Mouse (Mus musculus) urinary bladder, postnatal 25 days (tissue): ENCODE measurements around the gene Tcam1.

Experiments used
- DNase-seq: peaks from one replicate; pipeline ENCODE4 v3.0.0; 2022; ENCODE audit warnings: low spot score

Tcam1 gene

GRCm38 (mm10) chr11:106273811-106274210 is 2.7 kb upstream of the Tcam1 start:
- no peak for DNase-seq

DNA sequence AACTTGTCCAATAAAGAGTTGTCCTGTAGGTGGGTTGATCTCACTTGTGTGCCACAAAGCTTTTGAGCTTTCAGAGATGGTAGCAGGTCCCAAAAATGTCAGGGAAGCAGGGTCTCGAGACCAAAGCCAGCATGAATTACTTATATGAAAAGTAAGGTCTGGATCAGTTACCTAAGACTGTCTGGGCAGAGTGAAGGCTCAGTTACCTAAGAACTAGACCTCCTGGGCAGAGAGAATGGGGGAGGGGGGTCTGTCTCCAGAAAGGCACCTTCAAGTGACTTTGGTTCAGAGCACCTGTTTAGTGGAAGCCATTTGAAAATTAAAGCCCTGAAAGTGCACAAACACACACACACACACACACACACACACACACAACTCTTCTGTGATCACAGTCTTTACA is 2.1 kb upstream of the Tcam1 start:
- DNase-seq, result no peak

DNA sequence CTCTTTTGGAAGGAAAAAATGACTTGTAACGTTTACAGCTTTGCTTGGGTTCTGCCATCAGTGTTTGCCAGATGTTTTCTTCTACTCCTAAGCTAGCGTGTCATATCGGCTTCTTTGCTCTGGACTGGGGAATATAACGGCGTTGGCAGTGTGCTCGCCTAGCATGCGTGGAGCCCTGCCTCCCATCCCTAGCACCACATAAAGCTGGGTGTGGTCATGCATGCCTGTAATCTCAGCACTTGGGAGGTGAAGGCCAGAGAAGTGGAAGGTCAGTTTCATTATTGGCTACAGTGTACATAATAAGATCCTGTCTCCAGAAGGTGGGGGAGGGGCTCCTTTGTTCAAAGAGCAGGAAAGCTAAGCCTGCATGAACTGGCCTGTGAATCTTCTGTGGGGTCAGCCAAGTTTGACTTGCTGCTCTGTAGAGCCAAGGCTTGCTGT is 1.5 kb upstream of the Tcam1 start:
- no peak for DNase-seq

DNA sequence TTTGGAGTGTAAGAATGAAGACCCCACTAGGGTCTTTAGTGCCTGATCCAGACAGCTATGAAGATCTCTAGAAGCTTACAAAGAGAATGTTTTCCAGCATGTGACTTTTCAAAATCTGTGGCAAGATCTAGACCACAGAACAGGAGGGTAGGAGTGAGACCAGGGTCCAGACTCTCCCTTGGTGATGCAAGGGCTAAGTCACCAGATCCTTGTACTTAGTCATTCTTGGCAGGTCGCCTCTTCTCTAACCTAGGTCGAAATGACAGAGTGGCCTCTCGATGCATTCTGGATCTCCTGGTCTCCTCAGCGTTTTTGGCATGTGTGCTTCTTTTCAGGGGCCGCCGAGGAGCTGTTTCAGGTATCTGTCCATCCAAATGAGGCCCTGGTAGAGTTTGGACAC is 6.0 kb downstream of the Tcam1 start:
- DNase-seq, result no peak

DNA sequence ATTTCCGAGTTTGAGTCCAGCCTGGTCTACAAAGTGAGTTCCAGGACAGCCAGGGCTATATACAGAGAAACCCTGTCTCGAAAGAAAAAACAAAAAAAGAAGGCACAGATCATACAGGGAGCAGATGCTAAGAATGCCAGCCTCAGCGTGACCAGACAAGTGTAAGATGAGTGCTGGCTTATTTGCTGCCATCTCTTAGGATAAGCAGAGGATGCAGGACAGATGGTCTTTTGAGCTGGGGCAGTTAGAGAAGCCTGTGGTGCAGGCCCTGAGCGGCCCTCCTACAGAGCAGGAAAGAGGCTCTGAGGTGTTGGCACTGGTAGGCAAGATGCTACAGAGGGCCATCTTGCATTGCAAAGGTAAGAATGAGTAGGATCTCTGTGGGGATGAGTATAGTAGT is 6.9 kb downstream of the Tcam1 start:
- no peak for DNase-seq

DNA sequence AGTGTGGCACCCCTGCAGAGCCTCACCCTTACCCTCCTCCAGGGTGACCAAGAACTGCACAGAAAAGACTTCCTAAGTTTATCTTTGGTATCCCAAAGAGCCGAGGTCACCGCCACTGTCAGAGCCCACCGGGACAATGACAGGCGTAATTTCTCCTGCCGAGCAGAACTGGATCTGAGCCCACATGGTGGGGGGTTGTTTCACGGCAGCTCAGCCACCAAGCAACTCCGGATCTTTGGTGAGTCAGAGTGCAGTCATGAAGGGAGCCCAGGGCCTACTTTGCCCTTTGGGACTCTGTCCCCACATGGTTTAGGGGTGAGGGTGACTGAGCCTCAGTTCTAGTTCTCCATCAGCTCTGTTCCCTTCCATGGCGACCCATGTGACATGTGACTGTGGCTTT is 7.7 kb downstream of the Tcam1 start:
- DNase-seq, result no peak

DNA sequence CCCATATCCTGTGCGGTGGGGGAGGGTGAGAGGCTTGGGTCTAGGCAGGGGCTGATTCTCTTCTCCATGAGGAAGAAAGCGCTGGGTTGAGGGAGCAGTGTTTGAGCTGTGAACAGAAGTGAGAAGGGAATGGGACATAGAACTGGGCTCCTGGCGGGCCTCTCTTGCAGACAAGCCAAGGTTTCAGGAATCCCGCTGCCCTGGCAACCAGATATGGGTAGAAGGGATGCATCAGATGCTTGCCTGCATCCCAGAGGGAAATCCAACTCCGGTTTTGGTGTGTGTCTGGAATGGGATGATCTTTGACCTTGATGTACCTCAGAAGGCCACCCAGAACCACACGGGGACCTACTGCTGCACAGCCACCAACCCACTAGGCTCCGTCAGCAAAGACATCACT is 9.7 kb downstream of the Tcam1 start:
- DNase-seq, result no peak

- DNase-seq, result no peak
Measured at GRCm38 (mm10) chr11:106286987-106287386, 10.5 kb downstream of the Tcam1 start.

DNA sequence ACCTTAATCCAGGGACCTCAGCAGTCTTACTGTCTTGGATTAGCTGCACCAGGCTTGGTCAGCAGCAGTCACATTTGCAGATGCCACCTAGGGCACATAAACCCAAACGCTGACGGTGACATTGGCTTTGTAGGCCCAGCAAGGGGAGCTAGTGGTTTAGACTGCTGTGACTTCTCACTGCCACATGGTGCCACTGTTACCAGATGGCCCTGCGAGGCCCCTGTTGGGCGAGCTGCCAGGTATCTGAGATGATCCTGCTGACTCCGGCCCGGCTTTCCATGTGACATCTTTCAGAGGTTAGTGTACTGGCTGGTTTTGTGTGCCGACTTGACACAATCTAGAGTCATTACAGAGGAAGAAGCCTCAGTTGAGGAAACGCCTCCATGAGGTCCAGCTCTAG is 12.9 kb downstream of the Tcam1 start:
- no peak for DNase-seq

GRCm38 (mm10) chr11:106290376-106290775 is 13.9 kb downstream of the Tcam1 start:
- no peak for DNase-seq

GRCm38 (mm10) chr11:106291861-106292260 is 15.4 kb downstream of the Tcam1 start:
- no peak for DNase-seq

DNA sequence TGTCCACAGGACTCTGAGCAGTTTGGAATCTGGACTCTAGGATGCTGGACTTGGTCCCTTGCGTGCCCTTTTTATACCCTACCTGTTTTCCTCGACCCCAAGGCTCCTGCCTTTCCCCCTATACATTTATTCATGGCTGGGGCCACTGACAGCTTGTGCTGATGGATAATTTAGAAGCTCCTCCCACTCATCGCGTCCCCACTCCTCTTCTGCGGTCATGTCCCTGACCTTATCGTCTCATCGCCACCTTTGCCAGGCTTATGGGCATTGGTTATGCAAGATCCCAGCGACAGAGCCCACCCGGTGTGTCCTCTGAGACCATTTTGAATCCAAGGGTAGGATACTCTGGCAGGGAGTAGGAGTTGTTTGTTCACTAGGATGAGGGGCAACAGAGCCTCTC is 25.3 kb downstream of the Tcam1 start, which contains the start of gene Gh:
Gene Gh, minus strand, starts transcription at position 101 of the 400 bp plus-strand sequence.
- DNase-seq, result no peak

- DNase-seq, result peak; percentile 62
Measured at GRCm38 (mm10) chr11:106302634-106303033, 26.2 kb downstream of the Tcam1 start.

GRCm38 (mm10) chr11:106305348-106306064 is 29.0 kb downstream of the Tcam1 start:
- no peak for DNase-seq

- DNase-seq, result no peak
Measured at GRCm38 (mm10) chr11:106306065-106306385, 29.6 kb downstream of the Tcam1 start.

DNA sequence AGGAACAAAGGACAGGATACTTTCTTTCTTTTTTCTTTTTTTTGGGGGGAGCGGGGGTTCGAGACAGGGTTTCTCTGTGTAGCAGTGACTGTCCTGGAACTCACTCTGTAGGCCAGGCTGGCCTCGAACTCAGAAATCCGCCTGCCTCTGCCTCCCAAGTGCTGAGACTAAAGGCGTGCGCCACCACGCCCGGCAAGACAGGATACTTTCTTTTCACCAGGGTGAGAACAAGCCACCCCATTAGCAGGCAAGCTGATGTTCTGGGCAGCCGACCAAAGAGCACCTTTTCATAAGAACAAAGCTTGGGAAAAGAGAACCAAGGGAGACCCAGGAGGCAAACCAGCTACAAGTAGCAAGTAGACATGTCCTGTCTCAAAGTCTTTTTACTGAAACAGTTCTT is 30.3 kb downstream of the Tcam1 start:
- no peak for DNase-seq

- no peak for DNase-seq
Measured at GRCm38 (mm10) chr11:106307432-106307831, 31.0 kb downstream of the Tcam1 start.

DNA sequence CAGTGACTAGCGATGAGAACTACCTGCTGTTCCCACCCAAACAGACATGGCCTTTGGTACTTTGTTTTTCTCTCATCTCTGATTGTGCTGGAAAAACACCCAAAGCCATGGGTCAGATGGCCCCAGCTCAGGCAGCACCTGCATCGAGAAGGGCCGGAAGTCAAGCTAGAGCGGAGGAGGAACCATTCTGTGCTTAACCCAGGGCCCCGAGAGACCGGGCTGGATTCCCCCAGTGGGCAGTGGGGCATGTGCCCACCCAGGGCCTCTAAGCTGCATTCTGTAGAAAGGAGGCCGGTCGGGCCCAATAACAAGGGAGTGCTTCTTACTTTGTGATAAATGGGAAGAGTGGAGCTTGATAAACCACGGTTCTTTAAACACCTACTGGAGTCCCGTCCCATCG is 31.7 kb downstream of the Tcam1 start:
- DNase-seq, result no peak

- no peak for DNase-seq
Measured at GRCm38 (mm10) chr11:106310123-106310522, 33.7 kb downstream of the Tcam1 start.

GRCm38 (mm10) chr11:106313533-106313932 is 37.1 kb downstream of the Tcam1 start:
- no peak for DNase-seq

- DNase-seq, result no peak
Measured at GRCm38 (mm10) chr11:106314333-106314812, 37.9 kb downstream of the Tcam1 start, which contains the start of gene Cd79b. Gene Cd79b, minus strand, starts transcription at chr11:106314762.

GRCm38 (mm10) chr11:106316416-106316815 is 39.9 kb downstream of the Tcam1 start:
- DNase-seq, result no peak

- DNase-seq, result no peak
Measured at GRCm38 (mm10) chr11:106317801-106318200, 41.3 kb downstream of the Tcam1 start.
